Mouse (Mus musculus): ENCODE measurements around the gene Mapre1.
"Not testable (repeated sequence)": the region's sequence is repeated elsewhere in the genome, so short reads cannot be mapped to it uniquely, and the experiment has no call there.

Mapre1 gene

DNA sequence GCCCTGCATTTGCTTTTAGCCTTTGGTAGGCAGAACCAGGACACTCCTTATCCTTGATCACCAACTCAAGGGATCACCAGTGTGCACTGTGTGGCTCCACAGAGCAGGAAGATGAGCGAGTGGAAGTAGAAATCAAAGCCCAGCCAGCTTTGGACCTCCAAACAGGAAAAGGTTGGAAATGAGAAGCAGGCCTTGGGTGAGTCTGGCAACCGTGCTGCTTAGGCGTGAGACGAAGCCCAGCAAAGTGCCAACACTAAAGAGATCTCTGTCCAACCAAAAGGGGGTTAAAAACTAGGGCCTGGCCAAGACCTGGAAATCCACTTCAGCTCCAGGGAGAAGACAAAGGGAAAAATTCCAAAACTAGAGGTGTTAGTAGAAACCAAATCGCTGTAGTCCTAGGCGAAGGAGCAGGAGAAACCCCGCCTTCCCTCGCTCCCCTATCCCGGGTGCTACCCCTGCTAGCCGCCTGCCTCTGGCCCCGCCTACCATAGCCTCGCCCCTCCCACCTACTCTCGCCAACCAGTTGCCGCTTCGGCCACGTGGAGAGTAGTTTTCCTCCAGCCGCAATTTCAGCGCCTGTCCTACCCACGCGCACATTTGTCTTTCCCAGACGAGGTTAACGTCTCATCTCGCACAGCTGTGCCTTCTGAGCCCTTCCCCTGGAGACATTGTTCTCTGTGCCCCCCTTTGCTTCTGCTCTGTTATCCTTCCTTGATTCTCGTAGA, 37.7 kb downstream of the Mapre1 start:
- DNase-seq: peak; percentile 81 to 86

DNA sequence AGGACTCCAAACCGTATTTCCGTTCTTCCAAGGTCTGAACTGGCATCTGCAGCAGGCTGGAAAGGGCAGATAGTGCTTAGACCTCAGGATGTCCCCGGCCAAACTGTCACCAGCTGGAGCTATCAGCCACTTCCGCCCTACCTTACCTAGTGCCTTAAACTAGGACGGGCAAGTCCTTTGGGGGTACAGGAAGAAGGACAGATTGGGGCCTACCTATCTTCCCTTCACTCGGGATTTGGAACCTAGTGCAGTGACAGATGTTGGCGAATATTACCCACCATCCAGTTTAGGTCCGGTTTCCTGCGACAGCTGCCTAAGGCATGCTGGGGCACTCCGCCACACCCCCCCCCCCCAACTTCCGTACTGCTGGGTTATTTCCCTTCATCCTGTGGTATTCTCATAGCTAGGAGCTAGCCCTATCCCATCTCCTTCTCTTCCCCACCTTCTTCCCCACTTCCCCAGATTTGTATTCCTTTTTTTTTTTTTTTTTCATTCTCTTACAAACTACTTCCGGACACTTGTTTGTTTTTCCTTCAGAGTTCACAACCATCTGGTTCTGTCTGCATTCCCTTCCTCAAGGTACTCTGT, 38.4 kb downstream of the Mapre1 start, which contains the start of gene Efcab8:
Gene Efcab8, plus strand, starts transcription at position 538 of the 588 bp plus-strand sequence.
- DNase-seq: peak; percentile 52 to 65

DNA sequence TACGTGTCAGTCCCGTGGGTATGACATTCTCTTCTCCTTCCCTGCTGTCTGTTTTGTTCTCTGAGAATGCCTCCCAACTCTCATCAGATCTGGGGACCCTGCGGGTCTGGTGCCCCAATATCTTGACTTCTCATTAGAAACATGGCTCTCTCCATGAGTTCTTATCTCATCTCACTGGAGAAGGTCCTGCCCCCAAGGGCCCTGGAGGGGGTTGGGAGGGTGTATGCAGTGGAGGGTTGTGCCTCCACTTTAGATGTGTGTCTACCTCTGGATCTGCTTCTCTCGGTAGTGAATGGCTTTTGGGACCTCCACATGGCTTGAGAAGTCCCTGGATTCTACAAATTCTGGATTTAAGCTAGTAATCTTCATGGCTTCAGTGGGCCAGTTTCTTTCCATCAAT, 40.1 kb downstream of the Mapre1 start:
- no peak for DNase-seq

DNA sequence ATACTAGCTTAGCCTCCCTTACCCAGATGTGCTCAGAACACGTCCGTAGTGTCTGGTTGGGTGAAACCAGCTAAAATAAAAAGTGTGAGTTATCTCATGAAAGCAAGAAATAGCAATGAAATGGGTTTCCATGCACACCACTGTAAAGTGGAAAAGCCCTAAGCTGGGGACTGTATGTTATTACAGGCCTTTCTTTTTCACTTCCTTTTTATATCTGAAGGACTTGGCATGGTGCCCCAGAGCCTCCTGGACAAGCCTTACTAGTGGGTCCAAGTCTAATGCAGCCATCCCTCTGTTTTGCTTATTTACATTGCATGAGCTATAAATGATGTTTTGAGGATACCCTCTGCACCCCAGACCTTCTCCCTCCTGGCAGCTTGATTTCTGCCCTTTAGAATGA, 43.6 kb downstream of the Mapre1 start:
- DNase-seq: no peak

DNA sequence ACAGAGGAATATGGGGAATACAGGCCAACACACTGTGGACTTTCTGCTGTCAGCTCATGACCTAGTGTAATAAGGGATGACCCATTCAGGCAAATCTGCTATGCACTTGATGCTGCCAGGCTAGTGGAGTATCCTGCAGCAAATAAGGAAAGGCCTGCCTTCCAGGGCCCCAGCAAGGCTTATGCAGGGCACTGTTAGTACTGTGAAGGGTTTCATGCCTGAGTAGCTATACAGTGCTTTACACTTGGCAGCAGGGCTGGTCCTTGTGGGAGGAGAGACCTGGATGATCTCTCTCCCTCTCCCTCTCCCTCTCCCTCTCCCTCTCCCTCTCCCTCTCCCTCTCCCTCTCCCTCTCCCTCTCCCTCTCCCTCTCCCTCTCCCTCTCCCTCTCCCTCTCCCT, 52.3 kb downstream of the Mapre1 start:
- no peak for DNase-seq

DNA sequence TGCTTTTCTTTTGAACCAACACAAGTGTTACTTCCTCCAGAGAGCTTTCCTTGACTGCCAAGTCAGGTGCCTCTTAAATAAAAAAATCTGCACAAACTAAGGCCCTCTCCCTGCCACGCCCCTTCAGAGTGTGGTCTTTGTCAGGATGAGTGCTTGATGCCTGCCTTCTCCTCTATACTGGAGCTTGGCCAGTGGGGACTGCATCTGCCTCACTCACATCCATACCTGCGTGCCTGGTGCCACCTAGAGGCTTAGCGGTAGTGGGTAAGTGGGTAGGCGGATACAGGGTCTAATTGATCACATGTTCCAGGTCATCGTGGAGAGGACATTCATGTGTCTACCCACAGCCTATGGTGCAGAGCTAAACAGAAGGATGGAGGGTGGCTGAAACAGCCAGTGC, 54.0 kb downstream of the Mapre1 start:
- peak; percentile 16 to 23 for DNase-seq

DNA sequence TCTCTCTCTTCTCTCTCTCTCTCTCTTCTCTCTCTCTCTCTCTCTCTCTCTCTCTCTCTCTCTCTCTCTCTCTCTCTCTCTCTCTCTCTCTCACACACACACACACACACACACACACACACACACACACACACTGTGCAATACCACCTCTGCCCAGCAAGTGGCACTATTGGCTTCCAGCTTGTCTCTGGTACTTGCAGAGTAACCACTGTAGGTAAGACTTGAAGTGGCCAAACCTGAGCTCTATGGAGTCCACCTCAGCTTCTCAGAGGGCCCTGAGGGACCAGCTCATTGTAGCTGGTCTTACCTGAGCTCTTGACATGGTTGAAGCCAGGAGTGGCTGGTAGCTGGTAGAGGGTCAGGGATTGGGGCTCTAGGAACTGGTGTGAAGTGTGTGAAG, 66.4 kb downstream of the Mapre1 start:
- DNase-seq: not testable (repeated sequence)

DNA sequence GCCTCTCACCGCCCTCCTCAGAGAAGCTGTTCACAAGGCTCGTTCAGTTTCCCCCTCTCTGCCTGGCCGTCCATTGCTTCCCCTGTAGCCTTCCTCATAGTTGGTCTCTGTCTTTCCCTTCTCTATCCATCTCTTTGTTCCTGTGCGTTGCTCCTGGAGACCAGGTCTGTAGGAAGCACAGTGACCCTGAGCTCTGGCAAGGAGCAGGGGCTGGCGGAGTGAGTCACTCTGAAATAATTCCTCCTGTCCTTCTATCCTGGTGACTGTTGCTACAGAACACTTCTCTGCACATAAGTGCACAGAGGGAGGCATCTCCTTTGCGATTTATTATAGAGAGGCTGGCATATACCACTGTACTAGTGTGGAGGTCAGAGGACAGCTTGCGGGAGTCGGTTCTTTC, 67.1 kb downstream of the Mapre1 start:
- no peak for DNase-seq

DNA sequence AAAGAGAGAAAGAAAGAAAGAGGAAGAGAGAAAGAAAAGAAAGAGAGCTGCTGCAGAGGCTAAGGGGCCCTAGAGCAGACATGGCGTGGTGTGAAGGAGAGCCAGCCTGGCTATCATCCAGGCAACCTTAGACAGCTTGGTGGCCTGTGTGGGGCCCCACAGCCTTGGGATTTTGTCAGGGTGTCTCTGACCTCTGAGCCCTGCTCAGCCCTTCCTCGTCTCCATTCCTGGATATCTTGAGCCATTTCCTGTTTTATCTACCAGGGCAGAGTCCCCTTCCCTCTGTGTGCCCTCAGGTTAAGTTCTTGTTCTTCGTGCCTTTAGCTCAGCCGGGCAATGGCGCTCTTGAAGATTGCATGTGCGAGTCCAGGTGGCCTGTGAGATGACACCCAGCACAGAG, 67.8 kb downstream of the Mapre1 start:
- no peak for DNase-seq

DNA sequence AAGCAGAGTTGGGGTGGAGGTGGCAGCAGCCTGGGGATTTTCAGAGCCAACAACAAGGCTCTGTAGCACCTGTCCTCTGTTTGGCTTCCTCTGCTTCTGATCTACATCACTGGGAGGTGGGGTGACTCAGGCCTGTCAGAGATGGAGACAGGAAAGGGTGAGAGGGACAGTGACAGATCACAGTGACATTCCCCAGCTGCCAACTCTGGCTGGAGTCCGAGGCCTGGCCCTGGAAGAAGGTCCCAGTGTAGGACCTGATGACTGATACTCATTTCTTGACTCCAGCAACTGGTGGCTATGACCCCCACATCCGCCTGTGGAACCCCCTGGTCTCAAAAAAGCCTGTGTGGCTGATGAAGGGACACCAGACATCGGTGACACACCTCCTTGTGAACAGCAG, 68.8 kb downstream of the Mapre1 start:
- DNase-seq: no peak

DNA sequence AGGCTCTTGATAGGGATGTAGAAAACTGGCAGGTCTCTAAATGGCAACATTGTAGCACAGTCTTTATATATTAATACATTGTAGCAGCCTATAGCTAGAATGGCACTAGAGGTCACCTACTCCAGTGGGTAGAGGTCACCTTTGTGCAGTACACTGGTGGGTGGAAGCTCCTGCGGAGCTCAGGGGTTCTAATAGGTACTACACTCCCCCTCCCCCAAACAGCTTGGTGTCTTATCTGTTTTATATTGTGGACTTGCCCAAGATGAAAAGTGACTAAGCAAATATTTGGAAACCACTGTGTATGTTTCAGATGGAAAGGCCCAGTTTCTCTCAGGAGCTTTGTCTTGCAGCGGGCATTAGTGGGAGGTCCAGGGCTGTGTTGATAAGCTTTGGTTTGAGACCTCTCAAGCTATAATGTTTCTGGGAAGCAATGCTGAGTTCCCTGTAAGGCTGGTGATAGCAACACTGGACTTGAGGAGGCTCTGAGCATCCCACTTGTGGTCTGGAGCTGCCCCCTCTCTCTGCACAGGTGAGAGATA, 81.0 kb downstream of the Mapre1 start:
- DNase-seq: no peak

Data from thymus, adult 18-20 months (tissue).